ENCODE assay signal across 9 mouse cellular contexts in the genomic region with DNA sequence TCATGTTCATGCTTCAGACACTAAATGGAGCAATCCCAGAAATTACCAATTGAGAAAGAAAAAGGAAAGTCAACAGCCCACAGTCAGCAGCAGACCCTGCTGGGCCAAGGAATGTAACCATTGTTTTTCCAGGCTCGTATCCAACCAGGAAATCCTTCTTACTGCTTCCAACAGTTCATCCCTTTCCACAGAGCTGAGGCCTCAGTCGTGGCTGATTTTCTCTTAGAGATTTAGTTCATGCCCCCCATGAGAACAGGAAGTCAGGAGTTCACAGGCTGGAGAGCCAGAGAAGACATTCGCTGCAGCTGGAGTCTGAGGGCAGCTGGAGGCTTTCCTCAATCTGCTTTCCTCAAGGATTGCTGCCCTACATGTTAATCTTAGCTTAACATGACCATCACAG. TPM values are rescaled to one million over a fixed set of nuclear protein-coding genes. Genes with fewer than 3 reads are reported as not detected.
DNase-seq lines count a peak whose midpoint lies in the region; ATAC-seq and TF ChIP-seq lines count a peak whose summit lies in the region.
"Had no signal": no experiment of that assay in that cellular context is flagged by ENCODE, and none has a peak within 500 bp of the region (broad histone marks: within the 10 kb centered on the region; RNA-seq: fewer than 3 reads in every experiment).

No protein-coding gene starts in this region.

- H3K4me3 ChIP-seq in forebrain, embryonic 12.5 days (replicated peaks) = no peak overlapping the region
- no peak overlapping the region for H3K4me3 ChIP-seq in forebrain, embryonic 11.5 days (ENCODE audit: low read depth, low read length)
- no peak overlapping the region for H3K4me3 ChIP-seq in heart, postnatal 0 days (ENCODE audit: low read depth, low read length)
- no peak overlapping the region for H3K4me3 ChIP-seq in liver, embryonic 16.5 days (ENCODE audit: low read depth, low read length)

- DNase-seq in forebrain, embryonic 11.5 days (ENCODE audit: low spot score) = no peak
- DNase-seq in Patski (ENCODE audit: low read depth, low spot score) = peak; percentile 62
- DNase-seq in heart, postnatal 0 days (ENCODE audit: low spot score) = peak; percentile 82
- no peak for DNase-seq in cerebellum, adult 9-10 months
- DNase-seq in embryo, embryonic 11 days = no peak

- POLR2A ChIA-PET in Patski (lab: Charles Lee) = interaction anchor here (1.2 to 2.6 kb wide), 3 partner anchors 11 to 96 kb away, joined by 3 to 10 read pairs (median 4); a partner anchor contains a TSS

- H3K4me2 ChIP-seq in forebrain, embryonic 12.5 days = no peak overlapping the region
- no peak overlapping the region for H3K4me2 ChIP-seq in forebrain, embryonic 11.5 days (ENCODE audit: low read depth, low read length, severe bottlenecking)
- H3K4me2 ChIP-seq in heart, postnatal 0 days (ENCODE audit: low read depth, low read length) = peak overlapping the region; percentile 17; the same call in 1 of the 2 replicates
- H3K4me2 ChIP-seq in liver, embryonic 16.5 days (ENCODE audit: low read depth, low read length) = no peak overlapping the region

- no peak for TF ChIP-seq CTCF in Patski (IDR thresholded peaks at IDR 0.05)
- TF ChIP-seq CTCF in heart, postnatal 0 days (IDR thresholded peaks at IDR 0.05; ENCODE audit: low read depth) = no peak

- H3K36me3 ChIP-seq in forebrain, embryonic 12.5 days (replicated peaks) = no peaks in the 10 kb centered on the region
- no peaks in the 10 kb centered on the region for H3K36me3 ChIP-seq in forebrain, embryonic 11.5 days (ENCODE audit: control insufficient read depth, insufficient read depth, low read length)
- no peaks in the 10 kb centered on the region for H3K36me3 ChIP-seq in heart, postnatal 0 days (replicated peaks; ENCODE audit: control insufficient read depth, insufficient read depth, low read length)
- no peaks in the 10 kb centered on the region for H3K36me3 ChIP-seq in liver, embryonic 16.5 days (ENCODE audit: control insufficient read depth, insufficient read depth)

- WGBS in forebrain, embryonic 12.5 days = 38% methylated on average over 3 of the region's 3 CpGs
- WGBS in forebrain, embryonic 11.5 days = 40% methylated on average over 3 of the region's 3 CpGs
- 30% methylated on average over 3 of the region's 3 CpGs for WGBS in heart, postnatal 0 days
- 46% methylated on average over 3 of the region's 3 CpGs for WGBS in liver, embryonic 16.5 days (ENCODE audit: insufficient replicate concordance)

- no peak for ATAC-seq in forebrain, embryonic 12.5 days (ENCODE audit: low FRiP score)
- no peak for ATAC-seq in forebrain, embryonic 11.5 days (replicated peaks; ENCODE audit: low FRiP score)
- ATAC-seq in Patski = peak; percentile 57
- ATAC-seq in heart, postnatal 0 days (ENCODE audit: insufficient read depth, low read depth) = peak; percentile 59
- ATAC-seq in liver, embryonic 16.5 days (ENCODE audit: low read depth) = no peak
- no peak for ATAC-seq in erythroblast, adult 5-6 weeks (replicated peaks; ENCODE audit: low FRiP score, poor library complexity, severe bottlenecking)

- H3K9ac ChIP-seq in forebrain, embryonic 12.5 days = no peak overlapping the region
- H3K9ac ChIP-seq in forebrain, embryonic 11.5 days (ENCODE audit: low read length) = no peak overlapping the region
- H3K9ac ChIP-seq in heart, postnatal 0 days (replicated peaks; ENCODE audit: low read depth, low read length) = no peak overlapping the region
- no peak overlapping the region for H3K9ac ChIP-seq in liver, embryonic 16.5 days (ENCODE audit: low read depth, low read length)

- CTCF ChIA-PET in Patski (lab: Charles Lee) = interaction anchor here (0.6 to 1.2 kb wide), 4 partner anchors 12 to 87 kb away, joined by 3 to 4 read pairs (median 4); no protein-coding TSS in a partner anchor

- no peaks in the 10 kb centered on the region for H3K9me3 ChIP-seq in forebrain, embryonic 12.5 days
- no peaks in the 10 kb centered on the region for H3K9me3 ChIP-seq in forebrain, embryonic 11.5 days (ENCODE audit: control insufficient read depth, low read length)
- H3K9me3 ChIP-seq in heart, postnatal 0 days (replicated peaks; ENCODE audit: control insufficient read depth, low read length) = no peaks in the 10 kb centered on the region
- no peaks in the 10 kb centered on the region for H3K9me3 ChIP-seq in liver, embryonic 16.5 days (replicated peaks; ENCODE audit: control insufficient read depth, low read length)

- in situ Hi-C loops in Patski (cut with MboI; ENCODE audit: low pct_unique_long_range_greater_than_20kb) = loop anchor here (5.0 to 10.0 kb wide), 2 partner anchors 89 to 221 kb away; no protein-coding TSS in a partner anchor

- H3K27me3 ChIP-seq in forebrain, embryonic 12.5 days = no peaks in the 10 kb centered on the region; the same call in 1 of the 2 replicates
- H3K27me3 ChIP-seq in forebrain, embryonic 11.5 days (ENCODE audit: control insufficient read depth, insufficient read depth, low read length) = no peaks in the 10 kb centered on the region
- no peaks in the 10 kb centered on the region for H3K27me3 ChIP-seq in Patski
- no peaks in the 10 kb centered on the region for H3K27me3 ChIP-seq in heart, postnatal 0 days (ENCODE audit: control insufficient read depth, insufficient read depth, low read length)
- H3K27me3 ChIP-seq in liver, embryonic 16.5 days (ENCODE audit: control insufficient read depth, insufficient read depth, low read depth, low read length) = no peaks in the 10 kb centered on the region

- H3K4me1 ChIP-seq in forebrain, embryonic 12.5 days = 0 out of 2 replicates have a peak, but pooled peaks cover 2% of the 10 kb centered on the region
- no peaks in the 10 kb centered on the region for H3K4me1 ChIP-seq in forebrain, embryonic 11.5 days (replicated peaks; ENCODE audit: control insufficient read depth, insufficient read depth, low read length)
- H3K4me1 ChIP-seq in heart, postnatal 0 days (ENCODE audit: control insufficient read depth, insufficient read depth) = peaks cover 17% of the 10 kb centered on the region
- peaks cover 36% of the 10 kb centered on the region for H3K4me1 ChIP-seq in liver, embryonic 16.5 days (ENCODE audit: control insufficient read depth, low read depth, low read length)

- TF ChIP-seq EP300 in heart, postnatal 0 days (IDR thresholded peaks at IDR 0.05; ENCODE audit: low read depth) = 0 out of 2 replicates have a peak, but pooled peaks have one; percentile 49

- H3K27ac ChIP-seq in forebrain, embryonic 12.5 days = 0 out of 2 replicates have a peak overlapping the region, but pooled peaks have one; percentile 42
- no peak overlapping the region for H3K27ac ChIP-seq in forebrain, embryonic 11.5 days (ENCODE audit: low read depth, low read length)
- H3K27ac ChIP-seq in heart, postnatal 0 days (ENCODE audit: low read depth) = peak overlapping the region; percentile 75
- H3K27ac ChIP-seq in liver, embryonic 16.5 days (ENCODE audit: low read length) = peak overlapping the region; percentile 62

RNA-seq across cellular contexts. Expression of a gene that starts 9.1 kb away (rescaled TPM):
- polyA plus RNA-seq in forebrain, embryonic 12.5 days (2016; fragmentation: Nextera tagmentation; extraction: Ambion mirVana) = 29.2 and 29.9 TPM in 2 replicates
- polyA plus RNA-seq in forebrain, embryonic 11.5 days (2014; fragmentation: Nextera tagmentation; extraction: Ambion mirVana) = 29.6 and 32.3 TPM in 2 replicates
- 97.8 TPM for polyA plus RNA-seq in Patski (2021)
- total RNA-seq in heart, postnatal 0 days (2014; rRNA removed; ENCODE audit: low replicate concordance) = 30.0 and 31.0 TPM in 2 replicates
- 48.8 and 49.8 TPM in 2 replicates for polyA plus RNA-seq in heart, postnatal 0 days (2015; fragmentation: Nextera tagmentation; extraction: Ambion mirVana)
- 92.9 and 95.8 TPM in 2 replicates for polyA plus RNA-seq in liver, embryonic 16.5 days (2015; fragmentation: Nextera tagmentation; extraction: Ambion mirVana)
- 126 and 156 TPM in 2 replicates for total RNA-seq in erythroblast, adult 5-6 weeks (2015; ENCODE audit: low replicate concordance)
- total RNA-seq in erythroblast, adult 5-6 weeks (2017; ENCODE audit: low replicate concordance) = 132 and 164 TPM in 2 replicates

RNA-seq across cellular contexts. Expression of a gene that starts 28.0 kb away (rescaled TPM):
- polyA plus RNA-seq in forebrain, embryonic 12.5 days (2016; fragmentation: Nextera tagmentation; extraction: Ambion mirVana) = not detected in 2 replicates
- 1.0 TPM in 1 of 2 replicates, not detected in the other for polyA plus RNA-seq in forebrain, embryonic 11.5 days (2014; fragmentation: Nextera tagmentation; extraction: Ambion mirVana)
- polyA plus RNA-seq in Patski (2021) = 3.8 TPM
- total RNA-seq in heart, postnatal 0 days (2014; rRNA removed; ENCODE audit: low replicate concordance) = 2.4 TPM in 1 of 2 replicates, not detected in the other
- polyA plus RNA-seq in heart, postnatal 0 days (2015; fragmentation: Nextera tagmentation; extraction: Ambion mirVana) = 0.27 TPM in 1 of 2 replicates, not detected in the other
- not detected in 2 replicates for polyA plus RNA-seq in liver, embryonic 16.5 days (2015; fragmentation: Nextera tagmentation; extraction: Ambion mirVana)
- 12.3 TPM in 1 of 2 replicates, not detected in the other for total RNA-seq in erythroblast, adult 5-6 weeks (2015; ENCODE audit: low replicate concordance)
- 7.8 TPM in 1 of 2 replicates, not detected in the other for total RNA-seq in erythroblast, adult 5-6 weeks (2017; ENCODE audit: low replicate concordance)
- total RNA-seq: gastrocnemius, postnatal 36 days had no signal

RNA-seq across cellular contexts. Expression of a gene that starts 42.5 kb away (rescaled TPM):
- 5.8 and 6.3 TPM in 2 replicates for polyA plus RNA-seq in forebrain, embryonic 12.5 days (2016; fragmentation: Nextera tagmentation; extraction: Ambion mirVana)
- polyA plus RNA-seq in forebrain, embryonic 11.5 days (2014; fragmentation: Nextera tagmentation; extraction: Ambion mirVana) = 6.6 and 7.6 TPM in 2 replicates
- polyA plus RNA-seq in Patski (2021) = 50.0 TPM
- 44.4 and 63.3 TPM in 2 replicates for total RNA-seq in heart, postnatal 0 days (2014; rRNA removed; ENCODE audit: low replicate concordance)
- polyA plus RNA-seq in heart, postnatal 0 days (2015; fragmentation: Nextera tagmentation; extraction: Ambion mirVana) = 89.0 and 99.4 TPM in 2 replicates
- 32.3 and 33.6 TPM in 2 replicates for polyA plus RNA-seq in liver, embryonic 16.5 days (2015; fragmentation: Nextera tagmentation; extraction: Ambion mirVana)
- 43.9 and 52.3 TPM in 2 replicates for total RNA-seq in erythroblast, adult 5-6 weeks (2015; ENCODE audit: low replicate concordance)
- total RNA-seq in erythroblast, adult 5-6 weeks (2017; ENCODE audit: low replicate concordance) = 39.4 and 48.8 TPM in 2 replicates

Comparison
In these comparisons a context has a peak if more than half of its experiments do, and no peak if none do; other contexts are left out.
1. ATAC-seq: peak in Patski (single experiment) and heart, postnatal 0 days (single experiment); none in forebrain, embryonic 12.5 days (single experiment), forebrain, embryonic 11.5 days (single experiment), liver, embryonic 16.5 days (single experiment) and erythroblast, adult 5-6 weeks (single experiment).
2. DNase-seq: peak in Patski (single experiment) and heart, postnatal 0 days (single experiment); none in forebrain, embryonic 11.5 days (single experiment), cerebellum, adult 9-10 months (single experiment) and embryo, embryonic 11 days (single experiment).